Mouse (Mus musculus): ENCODE measurements at regions not wholly inside any gene's neighbourhood (a gene's known extent, or its start where the extent isn't known, plus 50 kb on each side); places are given as distances from the start of the nearest gene placed in this dataset.

DNA sequence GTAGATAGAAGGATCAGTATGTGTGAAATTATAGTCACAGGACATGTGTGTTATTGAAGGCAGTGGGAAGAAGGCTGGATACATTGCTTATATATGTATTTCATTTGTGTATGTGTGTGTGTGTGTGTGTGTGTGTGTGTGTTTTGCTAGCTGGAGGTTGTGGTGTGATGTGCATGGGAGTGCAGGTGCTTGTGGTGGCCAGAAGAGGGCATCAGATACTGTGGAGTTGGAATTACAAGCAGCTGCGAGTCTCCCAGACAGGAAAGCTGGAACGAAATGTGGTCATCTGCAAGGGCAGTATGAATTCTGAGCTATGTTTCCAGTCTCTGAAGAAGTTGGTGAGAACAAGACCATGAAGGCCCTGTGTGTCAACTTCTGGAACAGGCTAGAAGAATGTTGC is 145.1 kb downstream of the Tmem38b start:
- DNase-seq (ENCODE audit: low read depth in 1 of 2, low spot score in 2 of 2) = no peak
- Histone ChIP-seq H3K27ac (ENCODE audit: insufficient read depth, low read length) (no peak overlapping the region), H3K27me3 (ENCODE audit: control insufficient read depth, insufficient read depth, low read length) (no peaks in the 10 kb centered on the region), H3K36me3 (ENCODE audit: control insufficient read depth, insufficient read depth, low read length) (no peaks in the 10 kb centered on the region), H3K4me3 (ENCODE audit: extremely low read depth, insufficient read depth, insufficient read length) (no peak overlapping the region), H3K4me1 (ENCODE audit: control insufficient read depth, insufficient read depth, insufficient read length) (no peaks in the 10 kb centered on the region)
- no peak for TF ChIP-seq CTCF (IDR thresholded peaks at IDR 0.05; ENCODE audit: extremely low read depth, insufficient read depth, insufficient read length, insufficient replicate concordance)
- TF ChIP-seq POLR2A (IDR thresholded peaks at IDR 0.05; ENCODE audit: low read depth, low read length) = no peak
- 92% methylated on average over 2 of the region's 2 CpGs for WGBS

DNA sequence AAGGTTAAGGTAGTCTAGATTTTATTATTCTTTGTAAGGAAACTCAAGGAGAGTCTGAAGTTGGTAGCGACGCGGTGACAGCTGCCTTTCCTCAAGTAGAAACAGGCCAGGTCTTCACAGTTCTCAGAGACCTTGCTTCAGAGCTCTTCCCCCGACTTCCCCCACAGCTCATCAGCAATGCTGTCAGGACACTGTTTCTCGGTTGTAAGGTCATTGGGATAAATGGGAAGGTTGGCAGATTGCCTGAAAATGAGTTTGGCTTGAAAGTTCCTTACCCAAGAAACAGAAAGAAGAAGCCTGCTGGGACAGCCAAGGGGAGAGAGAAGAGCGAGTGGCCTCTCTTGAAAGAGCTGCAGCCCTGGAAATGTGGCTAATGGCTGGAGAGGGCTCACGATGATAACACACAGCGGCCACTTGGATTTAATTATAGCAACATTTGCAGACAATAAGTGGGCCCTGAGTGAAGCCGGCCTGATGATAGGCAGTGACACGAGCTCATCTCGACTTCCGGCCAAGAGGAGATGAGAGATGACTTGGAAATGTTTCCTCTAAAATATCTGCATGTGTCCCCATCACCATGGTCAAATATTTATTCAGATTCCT is 150.3 kb downstream of the Tmem38b start:
- Histone ChIP-seq H3K4me3 (ENCODE audit: extremely low read depth, insufficient read depth, insufficient read length) (no peak overlapping the region), H3K4me1 (ENCODE audit: control insufficient read depth, insufficient read depth, insufficient read length) (no peaks in the 10 kb centered on the region), H3K27me3 (ENCODE audit: control insufficient read depth, insufficient read depth, low read length) (no peaks in the 10 kb centered on the region), H3K36me3 (ENCODE audit: control insufficient read depth, insufficient read depth, low read length) (no peaks in the 10 kb centered on the region), H3K27ac (ENCODE audit: insufficient read depth, low read length) (no peak overlapping the region)
- TF ChIP-seq CTCF (IDR thresholded peaks at IDR 0.05; ENCODE audit: extremely low read depth, insufficient read depth, insufficient read length, insufficient replicate concordance) = no peak
- TF ChIP-seq POLR2A (IDR thresholded peaks at IDR 0.05; ENCODE audit: low read depth, low read length) = no peak
- 88% methylated on average over 12 of the region's 12 CpGs for WGBS
- DNase-seq (ENCODE audit: low read depth in 1 of 2, low spot score in 2 of 2) = no peak

- 67% methylated on average over 8 of the region's 8 CpGs for WGBS
- Histone ChIP-seq H3K4me3 (ENCODE audit: extremely low read depth, insufficient read depth, insufficient read length) (no peak overlapping the region), H3K27ac (ENCODE audit: insufficient read depth, low read length) (no peak overlapping the region), H3K36me3 (ENCODE audit: control insufficient read depth, insufficient read depth, low read length) (no peaks in the 10 kb centered on the region), H3K4me1 (ENCODE audit: control insufficient read depth, insufficient read depth, insufficient read length) (no peaks in the 10 kb centered on the region), H3K27me3 (ENCODE audit: control insufficient read depth, insufficient read depth, low read length) (no peaks in the 10 kb centered on the region)
- no peak for DNase-seq (ENCODE audit: low read depth in 1 of 2, low spot score in 2 of 2)
- no peak for TF ChIP-seq CTCF (IDR thresholded peaks at IDR 0.05; ENCODE audit: extremely low read depth, insufficient read depth, insufficient read length, insufficient replicate concordance)
- TF ChIP-seq POLR2A (IDR thresholded peaks at IDR 0.05; ENCODE audit: low read depth, low read length) = no peak
Observed at GRCm38 (mm10) chr4:53986519-53987301, 160.9 kb downstream of the Tmem38b start.

DNA sequence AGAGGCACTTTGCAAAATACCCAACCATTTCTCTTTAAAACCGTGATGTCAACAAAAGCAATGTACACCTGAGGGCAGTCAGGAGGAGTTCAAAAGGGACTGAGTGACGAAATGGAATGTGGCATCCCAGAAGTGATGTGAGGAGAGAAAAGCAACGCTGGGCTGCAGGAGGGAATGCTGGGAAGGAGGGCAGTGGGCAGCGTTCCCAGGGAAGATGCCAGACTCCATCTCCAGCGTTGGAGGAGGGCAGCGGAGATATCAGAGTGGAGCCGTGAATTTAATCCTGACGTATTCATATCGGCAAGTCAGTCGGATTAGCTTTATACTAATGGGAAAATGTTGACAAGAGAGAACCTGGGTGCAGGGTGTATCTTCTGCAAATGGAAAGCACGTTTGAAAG is 161.7 kb downstream of the Tmem38b start:
- Histone ChIP-seq H3K27me3 (ENCODE audit: control insufficient read depth, insufficient read depth, low read length) (no peaks in the 10 kb centered on the region), H3K4me1 (ENCODE audit: control insufficient read depth, insufficient read depth, insufficient read length) (no peaks in the 10 kb centered on the region), H3K36me3 (ENCODE audit: control insufficient read depth, insufficient read depth, low read length) (no peaks in the 10 kb centered on the region), H3K4me3 (ENCODE audit: extremely low read depth, insufficient read depth, insufficient read length) (no peak overlapping the region), H3K27ac (ENCODE audit: insufficient read depth, low read length) (no peak overlapping the region)
- DNase-seq (ENCODE audit: low read depth in 1 of 2, low spot score in 2 of 2) = no peak
- TF ChIP-seq CTCF (IDR thresholded peaks at IDR 0.05; ENCODE audit: extremely low read depth, insufficient read depth, insufficient read length, insufficient replicate concordance) = no peak
- no peak for TF ChIP-seq POLR2A (IDR thresholded peaks at IDR 0.05; ENCODE audit: low read depth, low read length)
- 91% methylated on average over 11 of the region's 11 CpGs for WGBS

GRCm38 (mm10) chr4:54021069-54021829 is 195.4 kb downstream of the Tmem38b start:
- 80% methylated on average over 12 of the region's 12 CpGs for WGBS
- Histone ChIP-seq H3K27me3 (ENCODE audit: control insufficient read depth, insufficient read depth, low read length) (no peaks in the 10 kb centered on the region), H3K36me3 (ENCODE audit: control insufficient read depth, insufficient read depth, low read length) (no peaks in the 10 kb centered on the region)

GRCm38 (mm10) chr4:54021861-54022385 is 196.1 kb downstream of the Tmem38b start:
- no peak overlapping the region for H3K27ac ChIP-seq (ENCODE audit: insufficient read depth, low read length)
- no peak for TF ChIP-seq CTCF (IDR thresholded peaks at IDR 0.05; ENCODE audit: extremely low read depth, insufficient read depth, insufficient read length, insufficient replicate concordance)
- TF ChIP-seq POLR2A (IDR thresholded peaks at IDR 0.05; ENCODE audit: low read depth, low read length) = no peak
- no peak for DNase-seq (ENCODE audit: low read depth in 1 of 2, low spot score in 2 of 2)
- 89% methylated on average over 6 of the region's 6 CpGs for WGBS
- no peak overlapping the region for H3K4me3 ChIP-seq (ENCODE audit: extremely low read depth, insufficient read depth, insufficient read length)
- no peaks in the 10 kb centered on the region for H3K36me3 ChIP-seq (ENCODE audit: control insufficient read depth, insufficient read depth, low read length)
- no peaks in the 10 kb centered on the region for H3K4me1 ChIP-seq (ENCODE audit: control insufficient read depth, insufficient read depth, insufficient read length)
- no peaks in the 10 kb centered on the region for H3K27me3 ChIP-seq (ENCODE audit: control insufficient read depth, insufficient read depth, low read length)

More at GRCm38 (mm10) chr4:54021069-54021829, 195.4 kb downstream of the Tmem38b start:
- Histone ChIP-seq H3K27ac (ENCODE audit: insufficient read depth, low read length) (no peak overlapping the region), H3K4me1 (ENCODE audit: control insufficient read depth, insufficient read depth, insufficient read length) (no peaks in the 10 kb centered on the region), H3K4me3 (ENCODE audit: extremely low read depth, insufficient read depth, insufficient read length) (no peak overlapping the region)
- no peak for DNase-seq (ENCODE audit: low read depth in 1 of 2, low spot score in 2 of 2)
- TF ChIP-seq POLR2A (IDR thresholded peaks at IDR 0.05; ENCODE audit: low read depth, low read length) = no peak
- no peak for TF ChIP-seq CTCF (IDR thresholded peaks at IDR 0.05; ENCODE audit: extremely low read depth, insufficient read depth, insufficient read length, insufficient replicate concordance)

All from spleen, adult 2 months (tissue).